Mouse (Mus musculus): ENCODE results near the gene Ctxn1. TPM values are rescaled to one million over a fixed set of nuclear protein-coding genes. Genes with fewer than 3 reads are reported as not detected.
"Not testable (repeated sequence)": the region's sequence is repeated elsewhere in the genome, so short reads cannot be mapped to it uniquely, and the experiment has no call there.

The Ctxn1 gene
- polyA plus RNA-seq, 1 experiment from 2014 or later = 1.5 TPM

GRCm38 (mm10) chr8:4267627-4268026 lies 8.6 kb upstream of the Ctxn1 start:
- Histone ChIP-seq H3K27ac (ENCODE audit: low read length) (no peak overlapping the region), H3K4me2 (ENCODE audit: low read depth, low read length) (no peak overlapping the region), H3K4me3 (ENCODE audit: low read depth, low read length) (no peak overlapping the region), H3K36me3 (ENCODE audit: control insufficient read depth, insufficient read depth) (peaks cover 42% of the 10 kb centered on the region), H3K9me3 (replicated peaks; ENCODE audit: control insufficient read depth, low read length) (no peaks in the 10 kb centered on the region), H3K9ac (ENCODE audit: low read depth, low read length) (no peak overlapping the region), H3K27me3 (ENCODE audit: control insufficient read depth, insufficient read depth, low read depth, low read length) (no peaks in the 10 kb centered on the region), H3K4me1 (ENCODE audit: control insufficient read depth, low read depth, low read length) (no peaks in the 10 kb centered on the region)
- 78% methylated on average over 15 of the region's 15 CpGs for WGBS (ENCODE audit: insufficient replicate concordance)
- ATAC-seq (ENCODE audit: low read depth) = 0 out of 2 replicates have a peak, but pooled peaks have one; percentile 16

- Histone ChIP-seq H3K27me3 (ENCODE audit: control insufficient read depth, insufficient read depth, low read depth, low read length) (no peaks in the 10 kb centered on the region), H3K4me2 (ENCODE audit: low read depth, low read length) (no peak overlapping the region), H3K27ac (ENCODE audit: low read length) (no peak overlapping the region), H3K4me1 (ENCODE audit: control insufficient read depth, low read depth, low read length) (no peaks in the 10 kb centered on the region), H3K4me3 (ENCODE audit: low read depth, low read length) (no peak overlapping the region), H3K36me3 (ENCODE audit: control insufficient read depth, insufficient read depth) (peaks cover 41% of the 10 kb centered on the region), H3K9ac (ENCODE audit: low read depth, low read length) (no peak overlapping the region), H3K9me3 (replicated peaks; ENCODE audit: control insufficient read depth, low read length) (no peaks in the 10 kb centered on the region)
- no peak for ATAC-seq (ENCODE audit: low read depth)
- 75% methylated on average over 15 of the region's 15 CpGs for WGBS (ENCODE audit: insufficient replicate concordance)
Observed at GRCm38 (mm10) chr8:4265160-4265914, 6.3 kb upstream of the Ctxn1 start.

DNA sequence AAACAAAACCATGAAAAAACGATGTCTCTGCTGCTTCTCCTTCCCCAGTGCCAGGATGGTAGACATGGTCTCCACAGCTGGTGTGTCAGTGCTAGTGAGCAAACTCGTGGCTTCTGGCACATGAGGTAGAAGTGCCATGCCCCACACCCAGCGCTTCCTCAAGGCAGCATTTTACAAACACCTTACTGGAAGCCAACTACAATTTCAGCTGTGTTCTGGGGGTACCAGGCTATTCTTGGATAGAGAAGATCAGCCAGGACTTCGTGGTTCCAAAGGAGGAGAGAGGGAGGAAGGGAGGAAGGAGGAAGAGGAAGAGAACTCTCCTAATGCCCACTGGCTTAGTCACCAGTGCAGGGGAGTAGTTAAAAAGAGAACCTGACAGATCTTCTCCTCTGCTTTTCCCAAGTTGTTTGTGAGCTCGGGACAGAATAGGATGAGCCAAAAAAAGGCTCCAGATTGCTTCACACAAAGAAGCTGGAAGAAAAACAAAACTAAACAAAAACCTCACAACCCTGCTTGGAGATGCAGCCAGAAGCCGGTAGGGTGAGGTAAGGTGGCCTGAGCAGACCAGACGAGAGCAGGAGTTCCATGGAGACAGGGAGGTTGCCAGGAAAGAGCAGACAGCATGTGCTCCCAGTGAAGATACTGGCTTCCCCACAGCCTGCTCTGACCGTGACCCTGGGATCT lies 4.2 kb upstream of the Ctxn1 start:
- no peak overlapping the region for H3K9ac ChIP-seq (ENCODE audit: low read depth, low read length)
- H3K4me3 ChIP-seq (ENCODE audit: low read depth, low read length) = no peak overlapping the region
- no peak overlapping the region for H3K27ac ChIP-seq (ENCODE audit: low read length)
- peaks cover 26% of the 10 kb centered on the region for H3K36me3 ChIP-seq (ENCODE audit: control insufficient read depth, insufficient read depth)
- H3K27me3 ChIP-seq (ENCODE audit: control insufficient read depth, insufficient read depth, low read depth, low read length) = no peaks in the 10 kb centered on the region
- H3K9me3 ChIP-seq (replicated peaks; ENCODE audit: control insufficient read depth, low read length) = no peaks in the 10 kb centered on the region
- 63% methylated on average over 8 of the region's 8 CpGs for WGBS (ENCODE audit: insufficient replicate concordance)
- peaks cover 14% of the 10 kb centered on the region for H3K4me1 ChIP-seq (ENCODE audit: control insufficient read depth, low read depth, low read length)
- ATAC-seq (ENCODE audit: low read depth) = no peak
- no peak overlapping the region for H3K4me2 ChIP-seq (ENCODE audit: low read depth, low read length)

- Histone ChIP-seq H3K9me3 (replicated peaks; ENCODE audit: control insufficient read depth, low read length) (no peaks in the 10 kb centered on the region), H3K36me3 (ENCODE audit: control insufficient read depth, insufficient read depth) (peaks cover 5% of the 10 kb centered on the region), H3K4me2 (ENCODE audit: low read depth, low read length) (peak overlapping the region; percentile 100), H3K4me1 (ENCODE audit: control insufficient read depth, low read depth, low read length) (peaks cover 15% of the 10 kb centered on the region), H3K27ac (ENCODE audit: low read length) (no peak overlapping the region), H3K27me3 (ENCODE audit: control insufficient read depth, insufficient read depth, low read depth, low read length) (no peaks in the 10 kb centered on the region), H3K4me3 (ENCODE audit: low read depth, low read length) (no peak overlapping the region), H3K9ac (ENCODE audit: low read depth, low read length) (no peak overlapping the region)
- ATAC-seq (ENCODE audit: low read depth) = no peak
- 88% methylated on average over 4 of the region's 4 CpGs for WGBS (ENCODE audit: insufficient replicate concordance)
Observed at GRCm38 (mm10) chr8:4259805-4260170, 714 bp upstream of the Ctxn1 start.

DNA sequence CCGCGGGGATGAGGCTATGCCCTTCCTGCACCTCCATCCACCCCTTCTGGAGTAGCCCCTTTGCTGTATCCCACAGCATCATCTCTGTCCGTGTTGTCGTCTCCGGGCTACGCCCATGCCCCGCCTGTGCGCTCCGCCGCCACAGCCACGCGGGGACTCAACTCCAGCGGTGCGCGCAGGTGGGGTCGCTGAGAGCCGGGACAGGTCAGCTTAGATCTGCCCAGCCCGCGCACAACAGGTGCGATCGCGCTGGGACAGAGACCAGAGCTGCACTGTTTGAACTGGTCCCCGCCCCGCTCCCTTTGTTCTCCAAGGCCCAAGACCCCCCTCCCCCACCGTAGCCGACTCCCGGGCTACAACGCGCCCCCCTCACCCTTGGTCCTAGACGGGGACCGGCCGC lies 396 bp downstream of the Ctxn1 start:
- Histone ChIP-seq H3K36me3 (ENCODE audit: control insufficient read depth, insufficient read depth) (peaks cover 5% of the 10 kb centered on the region), H3K9me3 (replicated peaks; ENCODE audit: control insufficient read depth, low read length) (no peaks in the 10 kb centered on the region), H3K9ac (ENCODE audit: low read depth, low read length) (peak overlapping the region; percentile 60), H3K27ac (ENCODE audit: low read length) (no peak overlapping the region), H3K4me1 (ENCODE audit: control insufficient read depth, low read depth, low read length) (peaks cover 20% of the 10 kb centered on the region), H3K4me3 (ENCODE audit: low read depth, low read length) (peak overlapping the region; percentile 67), H3K4me2 (ENCODE audit: low read depth, low read length) (peak overlapping the region; percentile 100), H3K27me3 (ENCODE audit: control insufficient read depth, insufficient read depth, low read depth, low read length) (no peaks in the 10 kb centered on the region)
- peak; percentile 42 for ATAC-seq (ENCODE audit: low read depth)
- under 1% methylated on average over 32 of the region's 32 CpGs for WGBS (ENCODE audit: insufficient replicate concordance)

- peaks cover 22% of the 10 kb centered on the region for H3K4me1 ChIP-seq (ENCODE audit: control insufficient read depth, low read depth, low read length)
- H3K4me2 ChIP-seq (ENCODE audit: low read depth, low read length) = peak overlapping the region; percentile 100
- no peaks in the 10 kb centered on the region for H3K9me3 ChIP-seq (replicated peaks; ENCODE audit: control insufficient read depth, low read length)
- WGBS (ENCODE audit: insufficient replicate concordance) = 2% methylated on average over 35 of the region's 35 CpGs
- H3K4me3 ChIP-seq (ENCODE audit: low read depth, low read length) = peak overlapping the region; percentile 67
- H3K27ac ChIP-seq (ENCODE audit: low read length) = no peak overlapping the region
- peak; percentile 37 for ATAC-seq (ENCODE audit: low read depth)
- H3K9ac ChIP-seq (ENCODE audit: low read depth, low read length) = peak overlapping the region; percentile 60
- peaks cover 5% of the 10 kb centered on the region for H3K36me3 ChIP-seq (ENCODE audit: control insufficient read depth, insufficient read depth)
- H3K27me3 ChIP-seq (ENCODE audit: control insufficient read depth, insufficient read depth, low read depth, low read length) = no peaks in the 10 kb centered on the region
Observed at GRCm38 (mm10) chr8:4258233-4258632, 841 bp downstream of the Ctxn1 start.

DNA sequence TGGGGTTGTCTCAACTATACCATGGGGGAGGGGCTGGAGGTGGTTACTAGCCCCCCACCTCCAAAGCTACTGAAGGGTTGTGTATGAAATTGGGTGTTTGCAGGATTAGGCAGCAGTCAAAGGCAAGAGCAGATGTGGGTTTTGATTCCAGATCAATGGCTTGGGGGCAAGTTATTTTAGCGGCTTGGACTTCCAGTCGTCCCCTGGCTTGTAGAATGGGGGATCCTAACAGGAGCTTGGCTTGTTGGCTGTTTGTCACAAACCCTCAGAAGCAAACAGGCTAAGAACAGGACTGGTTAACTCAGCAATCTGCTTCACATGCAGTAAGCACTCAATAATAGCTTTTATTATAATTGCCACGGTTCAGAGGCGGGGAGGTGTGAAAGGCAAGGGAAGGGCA lies 1.7 kb downstream of the Ctxn1 start:
- H3K4me1 ChIP-seq (ENCODE audit: control insufficient read depth, low read depth, low read length) = peaks cover 26% of the 10 kb centered on the region
- H3K9me3 ChIP-seq (replicated peaks; ENCODE audit: control insufficient read depth, low read length) = no peaks in the 10 kb centered on the region
- no peaks in the 10 kb centered on the region for H3K27me3 ChIP-seq (ENCODE audit: control insufficient read depth, insufficient read depth, low read depth, low read length)
- H3K9ac ChIP-seq (ENCODE audit: low read depth, low read length) = no peak overlapping the region
- 86% methylated on average over 4 of the region's 4 CpGs for WGBS (ENCODE audit: insufficient replicate concordance)
- no peak overlapping the region for H3K4me2 ChIP-seq (ENCODE audit: low read depth, low read length)
- H3K4me3 ChIP-seq (ENCODE audit: low read depth, low read length) = no peak overlapping the region
- ATAC-seq (ENCODE audit: low read depth) = no peak
- H3K36me3 ChIP-seq (ENCODE audit: control insufficient read depth, insufficient read depth) = peaks cover 5% of the 10 kb centered on the region
- no peak overlapping the region for H3K27ac ChIP-seq (ENCODE audit: low read length)

DNA sequence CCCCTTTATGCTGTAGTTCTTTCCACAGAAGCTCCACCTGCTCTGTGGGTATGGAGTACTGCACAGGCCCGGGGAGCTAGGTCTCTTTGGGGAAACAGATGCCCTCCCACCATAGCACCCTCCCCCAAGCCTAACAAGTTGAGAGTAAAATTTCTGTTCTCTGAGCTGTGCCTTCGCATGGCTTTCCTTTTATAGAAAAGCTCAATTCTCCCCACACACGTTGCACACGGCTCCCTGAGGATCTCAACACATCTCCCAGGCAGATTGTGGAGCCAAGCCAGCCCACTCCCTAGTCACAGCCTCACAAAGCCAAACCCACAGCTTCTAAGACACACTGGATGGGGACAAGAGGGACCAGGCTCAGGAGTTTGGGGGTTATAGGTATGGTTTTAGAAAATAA lies 2.2 kb downstream of the Ctxn1 start:
- Histone ChIP-seq H3K9ac (ENCODE audit: low read depth, low read length) (no peak overlapping the region), H3K4me2 (ENCODE audit: low read depth, low read length) (no peak overlapping the region), H3K4me3 (ENCODE audit: low read depth, low read length) (no peak overlapping the region), H3K4me1 (ENCODE audit: control insufficient read depth, low read depth, low read length) (peaks cover 29% of the 10 kb centered on the region), H3K27me3 (ENCODE audit: control insufficient read depth, insufficient read depth, low read depth, low read length) (no peaks in the 10 kb centered on the region), H3K9me3 (replicated peaks; ENCODE audit: control insufficient read depth, low read length) (no peaks in the 10 kb centered on the region), H3K36me3 (ENCODE audit: control insufficient read depth, insufficient read depth) (peaks cover 3% of the 10 kb centered on the region), H3K27ac (ENCODE audit: low read length) (no peak overlapping the region)
- WGBS (ENCODE audit: insufficient replicate concordance) = 66% methylated on average over 4 of the region's 4 CpGs
- no peak for ATAC-seq (ENCODE audit: low read depth)

GRCm38 (mm10) chr8:4255471-4255870 lies 3.6 kb downstream of the Ctxn1 start:
- 69% methylated on average over 7 of the region's 7 CpGs for WGBS (ENCODE audit: insufficient replicate concordance)
- H3K4me1 ChIP-seq (ENCODE audit: control insufficient read depth, low read depth, low read length) = peaks cover 29% of the 10 kb centered on the region
- not testable (repeated sequence) for H3K4me2 ChIP-seq (ENCODE audit: low read depth, low read length); H3K36me3 ChIP-seq (ENCODE audit: control insufficient read depth, insufficient read depth); H3K9me3 ChIP-seq (replicated peaks; ENCODE audit: control insufficient read depth, low read length); H3K27ac ChIP-seq (ENCODE audit: low read length); H3K27me3 ChIP-seq (ENCODE audit: control insufficient read depth, insufficient read depth, low read depth, low read length); H3K9ac ChIP-seq (ENCODE audit: low read depth, low read length); H3K4me3 ChIP-seq (ENCODE audit: low read depth, low read length); ATAC-seq (ENCODE audit: low read depth)
